Mouse (Mus musculus) stomach, postnatal 0 days (tissue): ENCODE data around the gene Apbb1ip.

Experiments used
- CTCF ChIP-seq: IDR thresholded peaks from 2 replicates; pipeline ENCODE4 v1.5.1; 2016; ENCODE audit warnings: antibody characterized with exemption, low read depth, mild to moderate bottlenecking, moderate library complexity
- EP300 ChIP-seq: optimal IDR thresholded peaks from 2 replicates; pipeline ENCODE3; 2016; ENCODE audit warnings: antibody characterized with exemption

- TF ChIP-seq CTCF (no peak), EP300 (no peak)
These were observed 9.3 kb downstream of the Apbb1ip start for GRCm38 (mm10) chr2:22783137-22783638.
